Mouse (Mus musculus) ovary, adult 10 weeks (tissue): Measurements from ENCODE around the gene Gpr22. TPM values are rescaled to one million over a fixed set of nuclear protein-coding genes. Genes with fewer than 3 reads are reported as not detected.

Experiments
- polyA plus RNA-seq: library from polyadenylated mRNA; stranded (reverse); fragments of 350-450 nt; fragmentation: Illumina TruSeq; extraction: RNeasy Lipid Tissue Mini Kit (QIAGEN cat#74804); gene quantifications from one replicate; pipeline ENCODE4 v1.2.3, GENCODE M21; 2014

The Gpr22 gene
- 0.11 TPM for polyA plus RNA-seq

DNA sequence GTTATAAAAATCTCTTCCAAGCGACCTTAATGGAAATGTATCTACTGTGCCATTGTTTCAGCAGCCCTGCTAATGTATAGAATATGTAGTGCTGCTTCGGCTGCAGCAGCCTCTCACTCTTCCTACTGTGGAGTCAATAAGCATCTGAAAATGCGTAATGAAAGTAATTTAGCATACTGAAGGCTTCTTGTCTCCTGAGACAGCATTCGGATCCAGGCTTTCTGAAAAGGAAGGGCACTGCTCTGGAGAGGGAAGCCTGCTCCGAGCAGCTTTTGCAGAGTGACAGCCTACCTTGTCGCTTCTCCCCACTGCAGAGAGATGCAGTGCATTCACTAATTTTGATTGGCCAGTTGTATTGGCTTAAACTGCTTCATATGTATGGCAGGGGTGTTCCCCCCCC is at the start of gene Gpr22:
Gpr22 (minus strand) TSS at position 348 of the 400 bp plus-strand sequence.

Other genes with a start within 250 kb of the Gpr22 start
- gene Cbll1, start 214.3 kb downstream of the Gpr22 start, polyA plus RNA-seq, result 66.4 TPM
- not detected for gene Slc26a4, start 154.0 kb downstream of the Gpr22 start, polyA plus RNA-seq
- gene Bcap29, start 79.3 kb downstream of the Gpr22 start, polyA plus RNA-seq, result 145 TPM
- 15.1 TPM for gene Dus4l, start 59.1 kb downstream of the Gpr22 start, polyA plus RNA-seq
- 98.5 TPM for gene Cog5, start 59.1 kb downstream of the Gpr22 start, polyA plus RNA-seq
- 230 TPM for gene Hbp1, start 236.6 kb upstream of the Gpr22 start, polyA plus RNA-seq